Mouse (Mus musculus) adrenal gland, postnatal 4 days (tissue): ENCODE data around the gene Dhx33. TPM values are rescaled to one million over a fixed set of nuclear protein-coding genes. Genes with fewer than 3 reads are reported as not detected.

Source experiments
- DNase-seq, 2 experiments: peaks; one replicate each; pipeline ENCODE4 v3.0.0; 2021 to 2022; ENCODE audit warnings: low spot score in 2 of 2, mixed read lengths in 2 of 2
- total RNA-seq, 2 experiments: library from RNA; stranded (reverse); gene quantifications; 2 replicates each; pipeline ENCODE4 v1.2.3; 2021

The Dhx33 gene
- total RNA-seq, 2 experiments from 2014 or later: 32.4 to 32.6 TPM

DNA sequence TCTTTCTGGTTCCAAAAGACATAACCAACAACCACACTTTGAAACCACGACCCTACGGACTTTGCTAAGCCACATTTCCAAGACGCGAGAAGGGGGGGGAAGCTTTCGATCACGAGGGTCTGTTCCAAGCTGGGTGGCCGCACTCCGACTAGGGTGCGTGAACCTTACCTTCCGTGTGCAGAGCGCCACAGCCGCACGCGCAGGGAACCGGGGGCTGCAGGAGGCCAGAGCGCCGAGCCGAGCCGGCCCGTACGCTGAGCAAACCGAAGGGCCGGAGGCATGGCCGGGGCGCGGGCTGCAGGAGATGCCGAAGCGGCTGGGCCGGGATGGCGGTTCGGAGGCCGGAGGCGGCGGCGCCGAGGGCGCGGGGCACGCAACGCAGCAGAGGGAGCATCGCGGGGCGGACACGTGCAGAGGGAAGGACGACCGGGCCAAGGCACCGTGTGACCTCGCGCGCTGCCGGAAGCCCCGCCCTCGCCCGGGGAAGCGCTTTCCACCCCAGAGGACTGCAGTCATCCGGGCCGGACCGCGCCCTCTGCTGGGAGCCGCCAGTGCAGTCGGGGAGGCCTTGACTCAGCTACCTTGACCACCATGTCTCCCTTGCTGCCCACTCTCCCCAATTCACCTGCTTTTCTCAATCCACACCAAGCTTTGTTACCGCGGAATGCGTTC lies 21.5 kb downstream of the Dhx33 start, which contains the start of gene C1qbp:
C1qbp (minus strand) TSS at position 470 of the 672 bp plus-strand sequence.
- DNase-seq: peak; percentile 89 to 95

DNA sequence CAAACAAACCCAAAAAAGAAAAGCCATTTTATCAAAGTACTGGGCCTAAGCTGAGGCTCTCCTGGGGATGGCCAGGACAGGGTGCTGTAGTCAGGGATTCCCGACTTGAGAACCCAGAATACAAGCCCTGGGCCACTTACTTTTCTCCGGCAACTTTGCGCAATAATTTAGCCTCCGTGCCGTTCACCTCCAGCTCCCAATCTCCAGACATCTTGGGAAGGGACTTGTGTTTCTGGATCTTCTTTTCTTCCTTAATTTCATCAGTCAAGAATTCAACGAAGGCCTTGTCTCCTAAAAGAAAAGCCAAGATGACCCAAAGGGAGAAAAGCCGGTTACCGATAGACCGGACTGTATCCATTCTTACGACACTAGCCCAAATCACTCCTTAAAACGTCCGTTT lies 22.2 kb downstream of the Dhx33 start:
- no peak for DNase-seq

DNA sequence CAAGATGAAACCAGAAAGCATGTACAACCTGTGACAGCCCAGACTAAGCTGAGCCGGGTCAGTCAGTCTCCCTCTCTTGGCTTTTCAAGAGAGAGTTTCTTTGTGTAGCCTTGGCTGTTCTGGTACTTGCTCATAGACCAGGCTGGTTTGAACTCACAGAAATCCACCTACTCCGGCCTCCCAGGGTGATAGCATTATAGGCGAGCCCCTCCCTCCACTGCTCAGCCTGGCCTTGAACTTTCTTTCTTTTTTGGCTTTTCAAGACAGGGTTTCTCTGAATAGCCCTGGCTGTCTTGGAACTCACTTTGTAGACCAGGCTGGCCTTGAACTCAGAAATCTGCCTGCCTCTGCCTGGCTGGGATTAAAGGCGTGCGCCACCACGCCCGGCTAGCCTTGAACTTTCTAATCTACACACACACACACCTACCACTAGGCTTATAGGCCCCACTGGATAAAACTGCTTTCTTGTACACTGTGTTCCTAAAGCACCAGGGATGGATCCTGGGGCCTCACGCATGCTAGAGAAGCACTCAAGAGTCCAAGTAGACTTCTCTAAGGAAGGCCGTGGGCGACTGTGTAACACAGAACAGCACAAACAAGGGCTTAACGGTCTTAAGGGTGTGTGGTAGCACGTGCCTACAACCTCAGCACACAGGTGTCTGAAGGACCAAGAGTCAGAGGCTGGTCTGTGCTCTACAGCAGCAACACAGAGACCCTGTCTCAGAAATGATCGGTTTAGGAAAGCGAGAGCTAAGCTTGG lies 23.3 kb downstream of the Dhx33 start:
- no peak for DNase-seq

GRCm38 (mm10) chr11:70980232-70980631 lies 24.0 kb downstream of the Dhx33 start:
- no peak for DNase-seq

DNA sequence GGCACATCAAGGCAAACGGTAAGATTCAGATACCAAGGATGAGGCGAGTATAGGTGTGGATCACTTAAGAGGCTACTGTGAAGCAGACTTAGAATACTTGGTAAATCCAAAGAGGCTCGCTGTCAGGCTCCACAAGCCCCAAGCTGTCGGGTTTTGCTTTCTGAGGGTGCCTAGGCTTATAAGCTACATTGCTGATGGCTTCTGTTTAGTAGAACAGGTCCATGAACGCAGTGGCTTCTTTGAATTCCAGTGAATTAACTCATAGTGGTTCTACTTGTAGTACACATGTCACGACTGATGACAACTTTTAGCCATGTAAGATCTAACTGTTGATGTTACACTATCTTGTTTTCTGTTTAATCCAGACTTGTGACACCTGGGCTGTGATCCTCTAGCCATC lies 26.9 kb downstream of the Dhx33 start:
- no peak for DNase-seq

GRCm38 (mm10) chr11:70975193-70975592 lies 29.0 kb downstream of the Dhx33 start:
- DNase-seq: no peak

- DNase-seq: no peak
These were observed 30.3 kb downstream of the Dhx33 start for GRCm38 (mm10) chr11:70973947-70974346.

DNA sequence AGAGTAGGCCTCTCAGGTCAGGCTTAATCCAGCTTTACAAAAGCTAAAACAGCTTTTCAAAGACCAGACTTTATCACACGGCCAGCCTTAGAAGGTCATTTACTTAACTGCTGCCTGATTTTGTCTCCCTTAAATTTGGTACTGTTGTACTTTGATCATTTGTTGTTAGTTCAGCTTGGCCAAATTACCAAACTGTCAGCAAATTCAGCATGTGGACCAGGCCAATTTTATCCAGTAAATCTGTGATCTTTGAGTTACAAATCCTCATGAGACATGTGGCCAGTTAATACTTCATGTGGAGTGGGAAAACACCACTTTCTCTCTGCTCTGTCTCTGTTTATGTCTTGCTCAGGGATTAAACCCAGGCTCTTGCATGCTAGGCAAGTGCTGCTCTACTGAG lies 31.7 kb downstream of the Dhx33 start:
- DNase-seq: no peak

- no peak for DNase-seq
These were observed 33.4 kb downstream of the Dhx33 start for GRCm38 (mm10) chr11:70970560-70971540.

DNA sequence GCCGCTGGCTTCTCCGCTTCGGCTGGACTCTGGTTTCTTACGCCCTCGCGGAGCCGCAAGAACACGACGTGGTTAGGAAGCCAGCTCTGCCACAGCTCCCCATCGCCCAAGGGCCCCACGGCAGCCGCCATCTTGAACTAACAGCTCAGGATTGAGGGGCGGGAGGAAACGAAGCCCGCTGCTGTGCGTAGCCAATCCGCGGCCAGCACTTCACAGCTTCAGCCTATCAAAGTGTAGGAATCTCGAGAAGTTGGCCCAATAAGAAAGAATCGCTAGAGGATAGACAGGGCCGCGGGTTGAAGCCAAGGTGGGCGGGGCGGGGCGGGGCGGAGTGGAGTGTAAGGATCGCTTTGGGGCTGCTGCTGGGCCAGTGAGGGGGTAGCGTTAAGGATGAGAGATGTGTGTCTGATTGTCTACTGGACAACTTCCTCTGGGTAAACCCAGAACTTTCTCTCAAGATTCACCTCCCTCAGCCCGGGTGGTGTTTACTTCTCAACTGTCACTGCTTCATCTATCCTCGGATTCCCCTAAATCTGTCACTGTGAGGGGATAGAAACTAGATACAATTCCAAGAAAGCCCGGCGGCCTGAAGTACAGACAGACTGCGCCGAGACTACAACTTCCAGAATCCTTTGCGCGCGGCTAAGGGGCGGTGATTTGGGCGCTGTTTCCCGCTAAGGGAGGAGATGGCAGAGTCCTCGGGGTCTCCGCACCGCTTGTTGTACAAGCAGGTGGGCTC lies 34.2 kb downstream of the Dhx33 start, which contains the start of the genes Nup88 and Rpain:
Nup88 (minus strand) TSS at position 153 of the 739 bp plus-strand sequence.
Rpain (plus strand) TSS at position 393 of the 739 bp plus-strand sequence.
- DNase-seq: peak; percentile 76 to 82

- no peak for DNase-seq
These were observed 34.9 kb downstream of the Dhx33 start for GRCm38 (mm10) chr11:70969271-70969794.

DNA sequence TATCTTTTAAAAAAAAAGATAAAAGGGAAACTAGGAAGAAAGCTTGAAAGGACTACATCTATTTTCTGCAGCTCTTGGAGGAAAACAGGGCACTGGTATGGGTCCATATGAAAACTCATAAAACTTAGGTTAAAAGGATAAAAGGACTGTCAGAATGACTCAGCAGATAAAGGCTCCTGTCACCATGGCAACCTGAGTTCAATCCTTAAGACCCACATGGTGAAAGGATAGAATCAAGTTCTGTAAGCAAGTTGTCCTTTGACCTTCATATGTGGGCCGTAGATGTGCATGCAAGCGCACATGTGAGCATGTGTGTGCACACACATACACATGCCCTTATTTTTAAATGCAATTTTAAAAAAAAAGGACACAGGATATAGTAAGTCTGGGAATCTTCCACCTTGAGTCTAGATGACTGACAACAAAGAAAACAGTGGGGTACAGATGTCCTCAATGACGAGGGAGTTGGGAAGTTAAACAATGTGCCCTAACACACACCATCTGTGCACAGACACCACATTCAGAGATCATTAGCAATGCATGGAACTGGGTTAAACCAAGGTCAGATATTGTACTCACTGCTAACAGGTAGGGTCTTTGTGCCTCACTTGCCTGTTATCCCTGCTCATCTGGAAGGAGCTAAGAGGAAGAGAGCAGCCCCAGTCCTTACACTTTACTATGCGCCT lies 39.9 kb downstream of the Dhx33 start:
- DNase-seq: no peak

- DNase-seq: no peak
These were observed 43.3 kb downstream of the Dhx33 start for GRCm38 (mm10) chr11:70960786-70961554.

DNA sequence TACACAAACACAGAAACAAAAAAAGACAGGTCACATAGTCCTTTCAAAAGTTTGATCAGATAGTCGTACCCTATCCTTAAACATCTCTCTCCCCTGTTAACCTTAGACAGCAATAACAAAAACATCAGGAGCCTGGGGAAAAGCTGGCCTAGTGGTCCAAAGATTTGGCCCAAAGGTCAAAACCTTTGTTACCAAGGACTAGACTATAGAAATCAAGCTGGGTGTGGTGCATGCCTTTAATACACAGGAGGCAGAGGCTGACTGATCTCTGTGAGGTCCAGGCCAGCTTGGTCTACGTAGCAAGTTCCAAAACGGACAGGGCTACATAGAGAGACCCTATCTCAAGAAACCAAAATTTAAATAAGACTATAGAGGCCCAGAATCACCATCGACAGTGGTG lies 49.5 kb downstream of the Dhx33 start:
- no peak for DNase-seq

DNA sequence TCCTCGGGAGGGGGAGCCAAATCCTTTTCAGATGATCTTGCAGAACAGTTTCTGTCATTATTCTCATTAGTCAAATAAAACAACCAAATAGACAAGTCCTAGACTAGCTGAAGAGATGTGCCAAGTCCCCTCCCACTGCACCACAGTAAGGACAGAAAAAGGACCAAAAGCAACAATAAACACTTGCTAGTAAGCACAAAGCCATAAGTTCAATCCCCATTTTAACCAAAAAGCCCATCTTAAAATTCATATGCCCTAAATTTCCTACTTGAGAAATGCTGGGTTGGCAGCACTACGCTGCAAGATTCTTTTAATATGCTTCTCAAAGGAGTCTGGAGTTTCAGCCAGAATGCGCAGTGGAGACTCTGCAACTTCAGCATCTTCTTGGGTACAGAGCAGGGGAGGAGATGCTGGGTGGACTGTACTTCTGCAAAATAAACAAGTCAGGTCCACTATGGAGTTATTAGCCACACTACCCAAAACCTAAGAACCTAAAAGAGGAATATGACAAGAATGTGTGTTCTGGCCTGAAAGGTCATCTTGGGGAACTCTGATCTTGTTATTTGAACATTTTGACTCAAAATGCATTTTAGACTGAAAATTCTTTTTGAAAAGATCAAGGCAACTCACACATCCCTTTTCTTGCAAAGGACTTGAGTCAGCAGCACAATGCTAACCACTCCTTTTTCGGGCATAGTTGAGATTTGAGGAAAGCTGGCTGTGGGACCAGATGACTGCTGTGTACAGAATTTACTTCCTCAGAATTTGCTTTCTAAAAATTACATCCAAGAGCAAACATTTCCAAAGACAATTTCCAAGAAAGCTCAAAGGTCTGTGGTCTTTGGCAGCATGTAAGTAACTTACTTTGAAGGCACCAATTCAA lies 59.1 kb downstream of the Dhx33 start:
- no peak for DNase-seq

- DNase-seq: no peak
These were observed 60.6 kb downstream of the Dhx33 start for GRCm38 (mm10) chr11:70943651-70944050.

GRCm38 (mm10) chr11:70942596-70942995 lies 61.6 kb downstream of the Dhx33 start:
- no peak for DNase-seq

GRCm38 (mm10) chr11:70935316-70935715 lies 68.9 kb downstream of the Dhx33 start:
- no peak for DNase-seq
